Mouse (Mus musculus): ENCODE results near the gene Olfr1197.

DNA sequence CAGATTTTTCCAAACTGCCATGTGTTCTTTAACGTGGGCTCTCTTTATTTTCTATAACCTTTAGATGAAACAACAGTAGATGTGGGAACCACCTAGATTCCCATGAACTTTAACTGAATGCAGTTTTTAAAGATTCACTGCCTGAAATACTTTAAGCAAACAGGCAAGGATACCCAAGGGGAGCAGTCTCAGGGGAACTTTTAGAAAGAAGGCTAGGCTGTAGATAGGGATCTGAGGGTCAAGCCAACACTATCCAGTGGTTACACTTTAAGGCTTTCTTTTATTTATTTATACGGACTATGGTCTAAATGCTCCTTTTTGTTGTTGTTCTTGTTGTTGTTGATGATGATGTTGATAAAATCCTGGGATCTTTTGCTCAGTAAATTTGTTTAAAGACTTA is 38.2 kb upstream of the Olfr1197 start, which contains the start of gene Olfr1200:
- TF ChIP-seq CTCF (IDR thresholded peaks at IDR 0.05; ENCODE audit: low read depth) (no peak), EP300 (IDR thresholded peaks at IDR 0.05; ENCODE audit: low read depth) (no peak)

Measured in heart, postnatal 0 days (tissue).